Mouse (Mus musculus) forelimb bud, embryonic 11.5 days (tissue): ENCODE results near the gene Dis3.
A peak's percentile ranks its signal among the peaks of the same experiment; 100 is the strongest.
"Not testable (repeated sequence)": the region's sequence is repeated elsewhere in the genome, so short reads cannot be mapped to it uniquely, and the experiment has no call there.

Source experiments
- DNase-seq: peaks from one replicate; pipeline ENCODE4 v3.0.0-alpha.2; 2012; ENCODE audit warnings: low read depth, low spot score

The Dis3 gene

DNA sequence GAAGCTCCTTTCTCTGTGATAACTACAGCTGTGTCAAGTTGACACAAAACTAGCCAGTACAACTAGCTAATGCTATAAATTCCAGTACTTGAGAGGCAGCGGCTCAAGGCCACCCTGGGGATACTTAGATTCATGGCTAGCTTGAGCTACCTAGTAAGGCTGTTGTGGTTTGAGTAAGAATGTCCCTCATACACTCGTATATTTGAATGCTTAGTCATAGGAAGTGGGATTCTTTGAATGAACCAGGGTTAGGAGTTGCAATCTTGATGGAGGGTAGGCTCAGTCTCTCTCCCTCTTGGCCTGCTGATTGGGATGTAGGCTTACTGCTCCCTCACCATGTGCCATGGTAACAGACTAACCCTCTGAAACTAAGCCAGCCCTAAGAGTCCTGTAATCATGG, 36.5 kb downstream of the Dis3 start:
- DNase-seq: no peak

DNA sequence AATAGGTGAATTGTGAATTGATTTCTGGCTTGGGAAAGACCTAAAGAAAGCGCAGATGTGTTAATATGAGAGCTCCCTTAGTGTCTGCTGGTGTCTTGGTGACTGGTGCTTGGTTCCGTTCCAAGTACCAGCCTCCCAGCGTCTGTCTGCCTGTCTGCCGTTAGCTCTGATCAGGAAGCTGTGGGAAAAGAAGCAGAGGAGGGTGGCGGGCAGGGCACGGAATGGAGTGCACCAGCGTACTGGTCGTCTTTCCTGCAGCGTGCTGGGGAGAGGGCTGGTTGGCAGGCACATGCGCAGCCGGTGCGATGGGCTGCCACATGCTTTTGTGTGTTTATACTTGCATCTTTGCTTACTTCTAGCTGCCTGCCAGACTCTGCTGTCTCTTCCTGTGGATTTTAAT, 39.0 kb downstream of the Dis3 start:
- DNase-seq: no peak

DNA sequence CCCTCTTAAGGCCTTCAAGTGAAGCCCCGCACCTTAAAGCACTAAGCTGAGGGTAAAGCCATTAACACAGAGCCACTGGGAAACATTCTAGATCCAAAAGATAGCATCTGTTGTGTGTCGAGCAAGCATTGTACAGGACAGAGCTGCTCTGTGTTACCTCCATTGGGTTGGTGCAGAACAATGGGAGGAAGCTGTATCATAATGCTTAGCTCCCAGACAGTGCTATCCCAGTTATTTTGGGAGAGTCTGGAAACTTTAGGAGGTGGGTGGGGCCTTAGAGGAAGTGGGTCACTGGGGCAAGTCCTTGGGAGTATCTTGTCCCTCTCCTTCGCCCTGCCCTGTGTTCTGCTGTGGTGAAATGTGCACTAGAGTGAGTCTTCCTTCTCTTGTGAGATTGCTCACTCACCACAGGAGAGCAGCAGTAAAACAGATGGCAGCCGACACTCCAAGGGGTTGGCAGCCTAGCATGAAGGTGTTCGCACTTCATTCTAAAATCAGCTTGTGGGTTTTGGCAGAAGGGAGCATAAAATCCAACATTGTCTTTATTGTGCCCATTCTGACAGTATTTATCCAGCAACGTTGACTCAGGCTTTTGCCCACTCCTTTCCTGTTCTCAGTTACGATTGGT, 40.5 kb downstream of the Dis3 start:
- no peak for DNase-seq

DNA sequence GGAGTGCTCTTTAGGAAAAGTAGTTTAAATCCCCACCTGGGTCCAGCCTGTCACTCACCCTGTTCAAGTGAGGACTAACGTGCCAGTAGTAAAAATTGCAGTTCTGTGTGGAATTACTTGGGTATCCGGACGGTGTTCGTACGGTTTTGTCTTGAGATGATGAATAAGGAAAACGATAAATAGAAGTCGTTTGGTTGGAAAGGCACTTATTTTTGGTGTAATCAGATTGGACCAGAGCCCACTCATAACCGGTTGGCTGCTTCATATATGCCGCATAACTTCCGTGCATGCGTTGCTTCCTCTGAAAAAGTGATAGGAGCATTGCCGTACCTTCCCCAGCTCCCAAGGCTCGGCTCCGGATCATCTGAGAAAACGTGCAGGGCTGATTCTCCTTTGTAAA, 52.8 kb downstream of the Dis3 start:
- DNase-seq: peak; percentile 13

DNA sequence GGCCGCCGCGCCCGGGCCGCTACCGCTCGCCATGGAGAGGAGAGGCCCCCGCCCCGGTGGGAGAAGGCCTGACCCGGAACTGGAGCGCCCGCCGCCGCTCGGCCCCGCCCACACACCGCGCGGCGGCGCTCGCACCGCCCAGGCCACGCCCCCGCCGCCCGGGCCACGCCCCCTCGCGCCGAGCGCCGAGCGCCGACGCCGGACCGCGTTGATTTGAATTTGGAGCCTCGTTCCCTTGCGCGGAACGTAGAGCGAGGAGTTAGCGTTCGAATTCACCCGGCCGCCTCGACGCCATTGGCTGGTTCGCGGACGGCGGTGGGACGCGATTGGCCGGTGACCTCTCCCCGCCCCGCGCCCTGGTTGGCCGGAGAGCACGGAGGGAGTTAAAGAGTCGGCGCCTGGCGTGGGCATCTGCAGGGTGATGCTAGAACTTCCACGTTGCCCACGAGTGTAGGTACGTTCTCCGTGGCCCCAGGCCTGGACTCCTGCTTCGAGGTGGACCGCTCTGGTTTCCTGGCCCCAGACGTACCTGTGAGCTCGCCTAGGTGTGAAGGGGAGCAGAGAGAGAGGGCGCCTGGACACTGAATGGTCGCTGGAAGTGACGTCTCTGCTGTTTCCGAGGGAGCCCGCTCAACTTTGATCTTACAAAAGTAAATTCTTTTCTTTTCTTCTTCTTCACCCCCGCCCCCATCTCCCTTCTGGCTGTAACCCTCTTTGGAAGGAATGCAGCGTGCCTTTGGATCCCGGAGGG, 53.4 kb downstream of the Dis3 start, which contains the start of the genes Mzt1 and Bora:
Mzt1 (minus strand) TSS at position 104 of the 751 bp plus-strand sequence.
Bora (plus strand) TSS at position 192 of the 751 bp plus-strand sequence.
- peak; percentile 93 for DNase-seq

DNA sequence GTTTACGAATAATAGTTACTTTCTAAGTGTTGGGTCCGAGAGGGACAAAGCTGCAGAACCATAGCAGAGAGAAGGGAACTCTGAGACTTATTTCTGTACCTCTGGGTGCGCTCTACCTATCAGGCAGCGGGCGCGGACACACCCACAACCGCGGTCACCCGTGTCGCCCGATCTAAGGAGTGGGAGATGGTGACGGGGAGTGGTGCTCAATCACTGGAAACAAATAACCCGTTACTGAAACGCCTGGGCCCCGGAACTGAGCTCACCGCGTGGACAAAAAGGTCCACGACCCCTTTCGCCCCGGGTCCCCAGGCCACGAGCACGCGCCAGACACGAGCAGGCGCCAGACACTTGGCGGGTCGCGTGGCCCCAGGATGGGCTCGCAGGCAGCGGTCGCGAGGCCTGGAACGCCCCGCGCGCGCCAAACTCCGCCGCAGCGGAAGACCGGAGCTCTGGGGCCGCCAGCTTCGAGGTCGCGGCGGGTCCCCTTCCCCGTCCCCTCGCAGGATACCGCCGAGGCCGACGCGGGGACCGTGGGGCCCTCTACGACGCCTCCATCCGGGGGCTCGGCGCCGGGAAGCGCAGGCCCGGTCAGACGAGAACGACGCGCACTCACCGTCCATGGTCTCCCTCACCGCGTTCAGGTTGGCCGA, 54.1 kb downstream of the Dis3 start:
- DNase-seq: no peak

DNA sequence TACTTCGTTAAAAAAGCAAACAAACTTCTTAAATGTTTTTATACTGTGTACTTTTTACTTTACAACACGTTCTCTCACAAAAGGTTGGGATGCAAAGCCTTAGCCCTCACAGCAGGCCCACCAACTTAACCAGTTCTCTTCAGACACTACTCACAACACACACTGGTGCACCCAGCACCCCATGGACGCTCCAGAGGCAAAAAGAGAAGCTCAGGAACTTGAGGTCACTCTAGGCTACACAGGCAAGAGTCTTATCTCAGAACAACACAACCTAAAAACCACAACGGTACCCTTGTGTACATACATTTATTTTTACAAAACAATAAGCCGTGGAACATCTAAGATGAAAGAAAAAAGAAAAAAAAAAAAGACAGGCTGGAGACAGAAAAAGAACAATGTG, 54.9 kb downstream of the Dis3 start:
- no peak for DNase-seq

DNA sequence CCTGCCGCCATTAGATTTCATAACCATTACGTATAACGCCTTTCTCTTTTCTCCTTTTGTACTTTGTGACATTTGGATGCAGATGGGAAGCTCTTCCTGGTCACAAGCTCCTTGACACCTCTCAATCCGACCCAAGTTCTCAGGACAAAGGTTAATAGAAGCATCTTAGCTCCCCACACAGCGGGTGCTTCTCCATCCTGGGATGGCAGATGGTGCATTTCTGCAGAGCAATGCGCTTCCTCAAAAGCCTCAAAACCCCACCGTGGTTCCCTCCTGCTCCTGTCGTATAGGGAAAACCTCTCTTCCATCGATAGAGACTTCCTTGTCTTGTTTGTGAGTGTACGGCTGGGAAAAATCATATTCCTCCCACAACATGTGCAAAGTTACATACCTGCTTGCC, 55.5 kb downstream of the Dis3 start:
- no peak for DNase-seq

DNA sequence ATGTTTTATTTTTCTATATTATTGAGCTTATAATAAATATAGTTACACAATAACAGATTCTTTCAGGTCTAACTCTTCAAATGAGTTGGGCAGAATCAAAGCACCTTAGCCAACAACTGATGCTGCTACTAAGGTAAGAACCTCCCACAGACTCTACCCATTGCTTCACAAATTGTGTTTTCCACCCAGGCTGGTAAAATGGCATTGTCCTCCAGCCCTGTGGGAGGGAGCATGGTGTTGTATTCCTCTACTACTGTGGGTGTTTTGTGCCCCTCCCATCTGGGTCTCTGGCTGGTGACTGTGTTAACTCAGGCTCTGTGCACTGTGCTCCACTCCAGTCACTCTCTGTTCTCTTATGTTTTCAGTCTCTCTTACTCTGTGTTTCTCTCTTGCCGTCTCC, 56.1 kb downstream of the Dis3 start:
- no peak for DNase-seq

DNA sequence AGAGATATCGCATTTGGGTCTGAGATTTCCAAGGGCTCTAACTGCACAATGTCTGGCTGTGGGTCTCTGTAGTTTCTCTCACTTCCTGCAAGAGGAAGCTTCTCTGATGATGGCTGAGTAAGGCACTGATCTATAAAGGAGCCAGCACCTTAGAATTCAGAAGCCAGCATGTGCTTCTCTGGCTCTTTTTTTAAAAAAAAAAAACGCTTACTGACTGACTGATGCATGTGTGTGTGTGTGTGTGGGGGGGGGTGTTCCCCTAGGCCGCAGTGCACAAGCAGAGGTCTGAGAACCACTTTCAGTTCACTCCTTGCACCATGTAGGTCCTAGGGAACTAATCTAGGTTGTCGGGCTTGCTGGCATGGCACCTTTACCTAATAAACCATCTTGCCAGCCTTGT, 58.2 kb downstream of the Dis3 start:
- no peak for DNase-seq

DNA sequence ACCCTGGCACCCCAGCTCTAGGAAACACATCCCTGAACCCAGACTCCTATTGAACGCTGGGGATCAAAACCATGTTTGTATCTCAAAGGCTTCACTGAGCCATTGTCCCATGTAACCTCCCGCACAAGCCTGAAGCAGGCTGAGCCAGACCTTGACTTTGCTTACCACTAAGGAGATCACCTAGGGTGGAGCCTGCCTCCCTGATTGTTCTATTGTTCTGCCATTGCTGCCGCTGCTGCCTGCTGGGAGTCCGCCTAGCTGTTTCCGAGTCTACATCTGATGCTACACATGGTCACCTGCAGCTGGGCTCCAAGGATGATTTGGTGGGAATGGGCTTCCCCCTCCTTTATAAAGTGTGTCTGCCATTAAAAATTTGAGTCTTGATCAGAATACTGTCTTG, 60.3 kb downstream of the Dis3 start:
- DNase-seq: not testable (repeated sequence)

DNA sequence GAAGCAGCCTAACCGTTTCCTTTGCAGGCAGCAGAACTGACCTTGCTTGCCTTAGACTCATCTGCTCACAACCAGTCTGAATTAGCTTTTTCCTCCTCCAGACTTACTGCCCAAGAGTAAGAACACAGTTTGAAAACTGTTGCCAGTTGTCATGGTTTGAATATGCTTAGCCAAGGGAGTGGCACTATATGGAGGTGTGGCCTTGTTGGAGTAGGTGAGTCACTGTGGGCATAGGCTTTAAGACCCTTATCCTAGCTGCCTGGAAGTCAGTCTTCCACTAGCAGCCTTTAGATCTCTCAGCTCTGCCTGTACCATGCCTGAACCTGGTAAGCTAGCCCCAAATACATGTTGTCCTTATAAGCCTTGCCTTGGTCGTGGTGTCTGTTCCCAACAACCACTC, 61.9 kb downstream of the Dis3 start:
- DNase-seq: no peak

DNA sequence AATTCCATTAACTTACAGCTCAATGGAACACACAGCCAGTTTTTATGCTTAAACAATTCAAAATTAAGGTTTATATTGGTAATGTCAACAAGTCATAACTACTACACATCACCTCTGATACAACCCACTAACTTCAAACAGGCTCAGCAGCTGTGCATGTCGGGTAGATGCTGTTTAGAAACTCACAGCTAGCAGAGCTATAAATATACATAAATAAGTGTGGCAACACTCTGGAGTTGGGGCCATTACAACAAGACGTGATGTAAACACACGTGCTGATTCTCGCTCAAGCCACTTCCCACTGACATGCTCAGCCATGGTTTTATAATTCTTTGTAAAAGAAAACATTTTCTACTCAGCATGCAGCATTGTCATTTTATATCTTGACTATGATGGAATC, 63.5 kb downstream of the Dis3 start:
- DNase-seq: no peak

DNA sequence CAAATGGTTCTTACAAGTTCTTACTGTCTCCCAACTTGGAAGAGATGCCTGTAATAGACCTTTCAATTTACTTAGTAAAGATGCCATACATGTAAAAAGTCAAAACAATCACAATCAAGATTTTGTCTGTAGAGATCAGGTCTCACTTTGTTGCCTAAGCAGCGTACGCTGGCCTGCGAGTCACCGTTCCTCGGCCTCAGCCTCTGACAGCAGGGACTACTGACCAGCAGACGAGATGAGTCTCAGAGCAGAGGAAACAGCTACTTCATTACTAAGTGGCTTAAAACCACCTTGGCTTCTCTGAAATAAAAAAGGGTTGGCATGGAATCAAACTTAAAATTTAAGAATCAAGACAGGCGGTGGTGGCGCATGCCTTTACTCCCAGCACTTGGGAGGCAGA, 64.7 kb downstream of the Dis3 start:
- DNase-seq: not testable (repeated sequence)

DNA sequence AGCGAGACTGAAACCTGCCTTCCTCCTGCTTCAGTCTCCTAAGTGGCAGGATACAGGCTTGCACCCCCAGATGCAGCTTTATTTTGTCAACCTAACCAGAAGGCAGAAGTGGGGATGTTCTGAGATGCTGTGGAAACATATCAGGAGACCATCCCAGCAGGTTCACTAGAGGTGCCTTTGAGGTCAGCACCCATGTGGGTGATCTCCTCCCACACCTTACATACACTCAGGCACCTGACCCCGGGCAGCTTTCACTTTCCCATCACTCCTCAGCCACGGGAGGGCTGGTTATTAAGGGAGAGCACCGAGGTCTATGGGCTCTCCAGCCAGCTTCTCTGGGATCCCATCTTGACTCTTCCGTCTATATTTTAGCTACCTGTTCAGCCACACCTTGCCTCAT, 67.0 kb downstream of the Dis3 start:
- no peak for DNase-seq

DNA sequence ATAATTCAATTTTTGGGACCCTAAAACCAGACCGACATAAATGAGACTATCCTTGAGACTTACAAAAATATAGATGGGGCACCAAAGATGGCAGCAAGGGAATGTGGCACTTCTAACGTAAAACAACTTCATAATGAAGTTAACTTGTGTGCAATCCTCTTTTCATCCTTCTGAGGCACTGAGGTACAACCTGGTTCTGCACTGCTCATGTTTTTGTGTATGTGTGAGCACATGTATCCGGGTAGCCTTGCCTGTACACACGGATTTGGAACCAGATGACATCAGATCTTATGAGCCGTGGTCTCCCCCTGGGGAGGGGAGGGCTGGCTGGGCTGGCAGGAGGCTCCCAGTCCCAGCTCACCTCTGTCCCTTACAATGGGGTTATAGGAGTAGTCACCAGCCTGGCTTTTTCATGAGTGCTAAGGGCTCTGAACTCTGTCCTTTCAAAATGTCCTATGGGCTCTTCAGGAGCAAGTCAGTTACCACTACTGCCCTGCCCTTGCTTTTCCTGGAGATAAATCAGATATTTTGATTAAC, 68.2 kb downstream of the Dis3 start:
- no peak for DNase-seq

DNA sequence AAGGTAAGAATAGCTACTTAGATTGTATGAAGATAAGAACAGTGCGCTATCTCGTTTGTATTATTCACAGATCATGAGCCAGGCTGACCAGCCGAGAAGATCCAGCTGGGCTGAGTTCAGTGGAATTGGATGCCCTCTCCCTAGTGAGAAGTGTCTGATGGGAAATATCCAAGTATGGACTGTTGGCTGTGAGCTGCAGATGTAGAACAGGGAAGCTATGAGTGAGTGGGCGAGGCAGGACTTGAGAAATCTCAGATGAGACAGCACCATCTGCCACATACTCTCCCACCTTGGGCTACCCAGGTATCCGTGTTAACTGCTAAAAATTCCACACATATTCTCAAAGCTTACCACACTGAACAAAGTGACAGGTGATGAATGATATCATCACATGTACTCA, 69.6 kb downstream of the Dis3 start:
- DNase-seq: no peak
